19 mouse cellular contexts compared by ENCODE assay signal in the genomic region with DNA sequence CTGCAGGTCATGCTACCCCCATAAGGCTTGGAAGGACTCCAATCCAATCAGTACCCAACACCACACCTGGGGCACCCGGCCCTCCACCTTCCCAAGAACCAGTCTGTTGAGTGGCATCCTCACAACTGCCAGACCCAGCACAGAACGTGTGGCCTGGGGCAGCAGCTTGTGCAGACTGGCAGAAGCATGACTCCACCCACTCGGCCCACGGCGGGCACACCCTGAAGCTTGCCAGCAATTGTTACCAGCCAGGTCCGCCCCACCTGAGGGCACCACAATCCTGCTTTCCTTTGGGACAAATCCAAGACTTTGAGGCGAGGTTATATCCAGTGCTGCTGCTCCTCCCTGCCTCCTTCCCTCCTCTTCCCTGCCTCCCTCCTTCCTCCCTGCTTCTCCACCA. TPM values are rescaled to one million over a fixed set of nuclear protein-coding genes. Genes with fewer than 3 reads are reported as not detected.
A peak's percentile ranks its signal among the peaks of the same experiment; 100 is the strongest.
DNase-seq lines count a peak whose midpoint lies in the region; ATAC-seq lines count a peak whose summit lies in the region.
"Had no signal": no experiment of that assay in that cellular context is flagged by ENCODE, and none has a peak within 500 bp of the region (broad histone marks: within the 10 kb centered on the region; RNA-seq: fewer than 3 reads in every experiment).

No protein-coding gene starts in this region.

- H3K4me1 ChIP-seq in forebrain, embryonic 10.5 days, result peaks cover 95% of the 10 kb centered on the region
- H3K4me1 ChIP-seq in forebrain, embryonic 11.5 days (replicated peaks; ENCODE audit: control insufficient read depth, insufficient read depth, low read length), result peaks cover 28% of the 10 kb centered on the region
- H3K4me1 ChIP-seq in neural tube, embryonic 13.5 days (replicated peaks), result peaks cover 96% of the 10 kb centered on the region
- peaks cover 75% of the 10 kb centered on the region for H3K4me1 ChIP-seq in forebrain, embryonic 14.5 days (ENCODE audit: control insufficient read depth, insufficient read depth, low read length)

- peaks cover 10% of the 10 kb centered on the region; the same call in 1 of the 2 replicates for H3K27me3 ChIP-seq in forebrain, embryonic 10.5 days (ENCODE audit: poor library complexity, severe bottlenecking)
- no peaks in the 10 kb centered on the region for H3K27me3 ChIP-seq in forebrain, embryonic 11.5 days (ENCODE audit: control insufficient read depth, insufficient read depth, low read length)
- H3K27me3 ChIP-seq in neural tube, embryonic 13.5 days, result no peaks in the 10 kb centered on the region
- no peaks in the 10 kb centered on the region for H3K27me3 ChIP-seq in forebrain, embryonic 14.5 days (replicated peaks; ENCODE audit: control insufficient read depth, insufficient read depth, low read length)
- H3K27me3 ChIP-seq: heart, embryonic 12.5 days; stomach, embryonic 15.5 days had no signal

- no peak overlapping the region for H3K4me2 ChIP-seq in forebrain, embryonic 11.5 days (ENCODE audit: low read depth, low read length, severe bottlenecking)
- H3K4me2 ChIP-seq in neural tube, embryonic 13.5 days, result no peak overlapping the region
- no peak overlapping the region for H3K4me2 ChIP-seq in forebrain, embryonic 14.5 days (ENCODE audit: low read length)
- H3K4me2 ChIP-seq: heart, embryonic 12.5 days; liver, embryonic 13.5 days; stomach, embryonic 15.5 days had no signal

- no peak for ATAC-seq in forebrain, embryonic 11.5 days (replicated peaks; ENCODE audit: low FRiP score)
- ATAC-seq in neural tube, embryonic 13.5 days (ENCODE audit: low read depth), result no peak
- ATAC-seq in forebrain, embryonic 14.5 days, result no peak

- no peak overlapping the region for H3K4me3 ChIP-seq in forebrain, embryonic 10.5 days
- H3K4me3 ChIP-seq in forebrain, embryonic 11.5 days (ENCODE audit: low read depth, low read length), result no peak overlapping the region
- H3K4me3 ChIP-seq in neural tube, embryonic 13.5 days, result no peak overlapping the region
- H3K4me3 ChIP-seq in forebrain, embryonic 14.5 days (ENCODE audit: low read depth, low read length), result no peak overlapping the region
- H3K4me3 ChIP-seq: heart, embryonic 12.5 days; hindbrain, embryonic 10.5 days; liver, embryonic 13.5 days; midbrain, embryonic 10.5 days; stomach, embryonic 15.5 days had no signal

- H3K27ac ChIP-seq in forebrain, embryonic 10.5 days, result 0 out of 2 replicates have a peak overlapping the region, but pooled peaks have one; percentile 25
- H3K27ac ChIP-seq in forebrain, embryonic 11.5 days (ENCODE audit: low read depth, low read length), result no peak overlapping the region
- peak overlapping the region; percentile 24; the same call in 1 of the 2 replicates for H3K27ac ChIP-seq in neural tube, embryonic 13.5 days (replicated peaks)
- H3K27ac ChIP-seq in forebrain, embryonic 14.5 days (ENCODE audit: low read depth, low read length), result peak overlapping the region; percentile 46; the same call in 1 of the 2 replicates
- H3K27ac ChIP-seq: hindbrain, embryonic 10.5 days; liver, embryonic 13.5 days; stomach, embryonic 15.5 days had no signal

- peaks cover 39% of the 10 kb centered on the region for H3K36me3 ChIP-seq in forebrain, embryonic 10.5 days (replicated peaks)
- H3K36me3 ChIP-seq in forebrain, embryonic 11.5 days (ENCODE audit: control insufficient read depth, insufficient read depth, low read length), result peaks cover 2% of the 10 kb centered on the region; the same call in 1 of the 2 replicates
- H3K36me3 ChIP-seq in neural tube, embryonic 13.5 days, result 0 out of 2 replicates have a peak, but pooled peaks cover 7% of the 10 kb centered on the region
- peaks cover 18% of the 10 kb centered on the region for H3K36me3 ChIP-seq in forebrain, embryonic 14.5 days (ENCODE audit: control insufficient read depth, insufficient read depth, low read length)
- H3K36me3 ChIP-seq: liver, embryonic 13.5 days; stomach, embryonic 15.5 days had no signal

- WGBS in forebrain, embryonic 10.5 days, result 83% methylated on average over 7 of the region's 7 CpGs
- 87% methylated on average over 7 of the region's 7 CpGs for WGBS in forebrain, embryonic 11.5 days
- WGBS in neural tube, embryonic 13.5 days, result 67% methylated on average over 7 of the region's 7 CpGs
- 51% methylated on average over 7 of the region's 7 CpGs for WGBS in forebrain, embryonic 14.5 days

- H3K9me3 ChIP-seq in forebrain, embryonic 10.5 days, result peaks cover 5% of the 10 kb centered on the region; the same call in 1 of the 2 replicates
- no peaks in the 10 kb centered on the region for H3K9me3 ChIP-seq in forebrain, embryonic 11.5 days (ENCODE audit: control insufficient read depth, low read length)
- no peaks in the 10 kb centered on the region for H3K9me3 ChIP-seq in neural tube, embryonic 13.5 days
- no peaks in the 10 kb centered on the region for H3K9me3 ChIP-seq in forebrain, embryonic 14.5 days (replicated peaks; ENCODE audit: control insufficient read depth, low read length)
- H3K9me3 ChIP-seq: stomach, embryonic 15.5 days had no signal

- H3K9ac ChIP-seq in forebrain, embryonic 11.5 days (ENCODE audit: low read length), result no peak overlapping the region
- no peak overlapping the region for H3K9ac ChIP-seq in neural tube, embryonic 13.5 days
- H3K9ac ChIP-seq in forebrain, embryonic 14.5 days (ENCODE audit: low read length), result no peak overlapping the region
- H3K9ac ChIP-seq: heart, embryonic 12.5 days; liver, embryonic 13.5 days; stomach, embryonic 15.5 days had no signal

- DNase-seq in forebrain, embryonic 10.5 days (ENCODE audit: extremely low spot score, low spot score), result no peak
- DNase-seq in forebrain, embryonic 11.5 days (ENCODE audit: low spot score), result no peak
- no peak for DNase-seq in neural tube, embryonic 10.5 days (ENCODE audit: extremely low spot score, low spot score)
- DNase-seq in forebrain, embryonic 14.5 days (ENCODE audit: low spot score), result no peak
- no peak for DNase-seq in ovary, adult 18-20 months (ENCODE audit: low spot score)
- no peak for DNase-seq in B cell, adult 2 months
- DNase-seq: adrenal gland, postnatal 36 days; gastrocnemius, postnatal 14 days; kidney, adult 18-20 months; layer of hippocampus, adult 9-11 months; liver, embryonic 13.5 days; lung, postnatal 14 days; thymus, postnatal 36 days had no signal

RNA-seq across cellular contexts. Expression of gene Ptprs, which starts 11.5 kb away (rescaled TPM):
- polyA plus RNA-seq in forebrain, embryonic 10.5 days (2016; fragmentation: Nextera tagmentation; extraction: Ambion mirVana), result 80.3 and 91.5 TPM in 2 replicates
- 210 and 218 TPM in 2 replicates for polyA plus RNA-seq in forebrain, embryonic 11.5 days (2014; fragmentation: Nextera tagmentation; extraction: Ambion mirVana)
- polyA plus RNA-seq in neural tube, embryonic 13.5 days (2015; fragmentation: Nextera tagmentation; extraction: Ambion mirVana), result 251 and 260 TPM in 2 replicates
- 248 and 319 TPM in 2 replicates for polyA plus RNA-seq in forebrain, embryonic 14.5 days (2014; fragmentation: Nextera tagmentation; extraction: Ambion mirVana)

RNA-seq across cellular contexts. Expression of gene Znrf4, which starts 47.4 kb away (rescaled TPM):
- polyA plus RNA-seq in forebrain, embryonic 10.5 days (2016; fragmentation: Nextera tagmentation; extraction: Ambion mirVana), result not detected in 2 replicates
- polyA plus RNA-seq in forebrain, embryonic 11.5 days (2014; fragmentation: Nextera tagmentation; extraction: Ambion mirVana), result not detected in 2 replicates
- polyA plus RNA-seq in neural tube, embryonic 13.5 days (2015; fragmentation: Nextera tagmentation; extraction: Ambion mirVana), result not detected in 2 replicates
- polyA plus RNA-seq in forebrain, embryonic 14.5 days (2014; fragmentation: Nextera tagmentation; extraction: Ambion mirVana), result 0.14 TPM in 1 of 2 replicates, not detected in the other
- polyA plus RNA-seq: heart, embryonic 12.5 days; hindbrain, embryonic 10.5 days; liver, embryonic 13.5 days; midbrain, embryonic 10.5 days; small intestine, adult 2 months; stomach, embryonic 15.5 days had no signal
